Mouse (Mus musculus) right cerebral cortex, adult 2 months (tissue): ENCODE data around the gene Flt3l.
"Not testable (repeated sequence)": the region's sequence is repeated elsewhere in the genome, so short reads cannot be mapped to it uniquely, and the experiment has no call there.

Experiments
- DNase-seq, 2 experiments: peaks; one replicate each; pipeline ENCODE4 v3.0.0; 2021 to 2022; ENCODE audit warnings: low spot score in 2 of 2

Gene Flt3l

GRCm38 (mm10) chr7:45125144-45125600 is 11.1 kb downstream of the Flt3l start:
- no peak for DNase-seq

DNA sequence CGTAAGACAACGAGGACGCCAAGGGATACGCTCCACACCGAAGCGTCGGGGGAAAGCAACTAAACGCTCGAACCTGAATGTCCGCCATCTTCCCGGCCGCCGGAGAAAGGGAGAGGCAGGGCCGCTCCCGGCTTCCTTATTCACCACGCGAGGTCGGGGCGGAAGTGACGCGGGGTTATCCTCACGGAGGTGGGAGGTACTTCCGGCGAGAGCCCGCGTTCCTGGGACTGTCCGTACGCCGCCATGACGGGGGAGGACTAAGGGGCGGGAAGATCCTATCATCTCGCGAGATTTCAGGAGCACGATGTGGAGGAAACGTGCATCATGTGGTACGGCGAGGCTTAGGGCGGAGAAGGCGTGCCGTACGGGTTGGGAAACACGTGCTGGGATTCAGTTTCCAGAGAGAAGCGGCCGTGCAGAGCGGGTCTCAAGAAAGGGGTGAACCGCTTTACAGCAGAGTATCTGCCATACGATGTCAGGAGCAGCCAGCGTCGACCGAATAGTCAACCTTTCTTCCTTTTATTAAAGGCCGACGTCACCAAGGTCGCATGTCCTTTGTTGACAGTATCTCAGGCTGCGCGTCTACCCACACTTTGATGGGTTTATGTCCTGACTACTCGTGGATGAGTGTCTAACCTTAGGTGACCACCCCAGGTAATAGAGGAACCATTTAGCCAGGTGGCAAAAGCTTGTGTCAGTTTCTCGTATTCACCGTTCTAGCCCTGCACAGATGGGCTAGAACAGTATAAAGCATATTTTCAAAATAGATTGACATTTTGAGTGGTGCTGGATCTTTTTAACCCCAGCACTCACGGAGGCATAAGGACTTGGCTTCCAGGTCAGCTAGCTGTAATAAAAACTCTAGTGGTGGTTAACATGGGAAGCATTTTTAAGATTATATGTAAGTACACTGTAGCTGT is 11.7 kb downstream of the Flt3l start, which contains the start of gene Rps11:
TSS of gene Rps11 (minus strand) at position 216 of the 920 bp plus-strand sequence.
- DNase-seq, result peak; percentile 98 to 99

GRCm38 (mm10) chr7:45123186-45123570 is 13.1 kb downstream of the Flt3l start:
- no peak for DNase-seq

- DNase-seq, result no peak
Measured at GRCm38 (mm10) chr7:45122561-45123185, 13.6 kb downstream of the Flt3l start.

GRCm38 (mm10) chr7:45121966-45122365 is 14.3 kb downstream of the Flt3l start:
- DNase-seq, result no peak

DNA sequence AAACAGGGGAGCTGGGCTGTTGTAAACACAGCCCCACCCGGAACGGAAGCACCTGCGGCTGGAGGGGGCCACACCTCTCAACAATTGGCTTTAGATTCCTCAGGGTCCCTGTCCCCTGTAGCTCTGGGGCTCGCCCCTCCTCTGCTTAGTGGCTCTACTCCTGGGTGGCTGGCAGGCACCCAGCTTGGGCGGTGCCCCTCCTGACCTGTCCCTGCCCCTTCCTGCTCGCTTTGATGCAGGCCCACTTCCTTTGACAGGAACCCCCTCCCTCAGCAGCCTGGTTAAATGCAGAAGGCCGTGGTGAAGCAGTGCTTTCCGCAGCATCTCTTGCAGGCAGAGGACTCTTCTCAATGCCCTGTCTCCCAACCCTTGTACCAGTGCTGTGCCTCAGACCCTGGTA is 14.8 kb downstream of the Flt3l start:
- no peak for DNase-seq

GRCm38 (mm10) chr7:45119780-45120709 is 16.2 kb downstream of the Flt3l start:
- no peak for DNase-seq

GRCm38 (mm10) chr7:45118336-45118735 is 17.9 kb downstream of the Flt3l start:
- DNase-seq, result no peak

- no peak for DNase-seq
Measured at GRCm38 (mm10) chr7:45117566-45117965, 18.7 kb downstream of the Flt3l start.

- DNase-seq, result no peak
Measured at GRCm38 (mm10) chr7:45113476-45113875, 22.8 kb downstream of the Flt3l start.

- no peak for DNase-seq
Measured at GRCm38 (mm10) chr7:45112529-45112928, 23.7 kb downstream of the Flt3l start.

DNA sequence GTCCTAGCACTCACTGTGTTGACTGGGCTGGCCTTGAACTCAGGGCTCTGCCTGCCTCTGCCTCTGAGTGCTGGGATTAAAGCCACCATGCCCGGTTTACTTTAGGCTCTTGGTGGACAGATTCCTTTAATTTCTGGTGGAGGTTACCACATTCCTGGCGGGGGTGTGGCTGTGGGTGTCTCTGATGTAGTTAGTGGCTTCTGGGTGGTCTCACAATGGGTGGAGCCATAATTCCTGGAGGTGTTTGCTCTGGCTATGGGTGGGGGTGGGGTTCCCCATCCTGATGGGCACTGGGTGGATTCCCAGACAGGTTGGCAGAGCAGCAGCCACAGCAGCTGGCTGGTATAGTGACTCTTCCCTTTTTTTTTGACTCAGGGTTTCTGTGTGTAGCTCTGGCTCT is 24.3 kb downstream of the Flt3l start:
- no peak for DNase-seq

DNA sequence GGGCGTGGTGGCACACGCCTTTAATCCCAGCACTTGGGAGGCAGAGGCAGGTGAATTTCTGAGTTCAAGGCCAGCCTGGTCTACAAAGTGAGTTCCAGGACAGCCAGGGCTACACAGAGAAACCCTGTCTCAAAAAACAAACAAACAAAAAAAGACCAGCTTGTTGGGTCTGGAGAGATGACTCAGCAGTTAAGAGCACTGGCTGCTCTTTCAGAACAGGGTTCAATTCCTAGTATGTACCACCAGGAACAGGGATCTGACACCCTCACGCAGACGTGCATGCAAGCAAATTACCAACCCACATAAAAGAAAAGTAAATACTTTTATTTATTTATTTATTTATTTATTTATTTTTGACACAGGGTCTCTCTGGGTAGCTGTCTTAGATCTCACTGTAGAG is 26.1 kb downstream of the Flt3l start:
- DNase-seq, result not testable (repeated sequence)

DNA sequence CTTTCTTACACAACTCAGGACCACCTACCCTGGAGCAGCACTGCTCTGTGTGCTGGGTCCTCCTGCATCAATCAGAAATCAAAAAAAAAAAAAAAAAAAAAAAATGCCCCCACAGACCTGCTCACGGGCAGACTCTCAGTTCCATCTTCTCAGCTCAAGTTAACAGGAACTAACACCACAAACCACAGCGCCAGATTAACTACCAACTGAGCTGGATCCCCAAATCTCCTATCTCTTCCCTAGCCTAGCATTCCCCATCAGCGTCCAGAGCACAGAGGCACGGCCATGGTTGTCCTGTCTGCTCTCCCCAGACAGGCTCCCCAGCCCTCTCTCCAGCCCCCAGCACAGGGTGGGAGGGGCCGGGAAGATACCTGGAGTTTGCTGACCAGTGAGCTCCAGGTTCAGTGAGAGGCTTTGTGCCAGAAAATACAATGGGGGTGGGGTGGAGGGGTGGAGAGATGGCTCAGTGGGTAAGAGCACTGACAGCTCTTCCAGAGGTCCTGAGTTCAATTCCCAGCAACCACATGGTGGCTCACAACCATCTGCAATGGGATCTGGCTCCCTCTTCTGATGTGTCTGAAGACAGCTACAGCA is 29.1 kb downstream of the Flt3l start:
- DNase-seq, result no peak

GRCm38 (mm10) chr7:45106441-45106840 is 29.8 kb downstream of the Flt3l start:
- DNase-seq, result no peak

- no peak for DNase-seq
Measured at GRCm38 (mm10) chr7:45105491-45105890, 30.7 kb downstream of the Flt3l start.

- DNase-seq, result no peak
Measured at GRCm38 (mm10) chr7:45104941-45105340, 31.3 kb downstream of the Flt3l start.

DNA sequence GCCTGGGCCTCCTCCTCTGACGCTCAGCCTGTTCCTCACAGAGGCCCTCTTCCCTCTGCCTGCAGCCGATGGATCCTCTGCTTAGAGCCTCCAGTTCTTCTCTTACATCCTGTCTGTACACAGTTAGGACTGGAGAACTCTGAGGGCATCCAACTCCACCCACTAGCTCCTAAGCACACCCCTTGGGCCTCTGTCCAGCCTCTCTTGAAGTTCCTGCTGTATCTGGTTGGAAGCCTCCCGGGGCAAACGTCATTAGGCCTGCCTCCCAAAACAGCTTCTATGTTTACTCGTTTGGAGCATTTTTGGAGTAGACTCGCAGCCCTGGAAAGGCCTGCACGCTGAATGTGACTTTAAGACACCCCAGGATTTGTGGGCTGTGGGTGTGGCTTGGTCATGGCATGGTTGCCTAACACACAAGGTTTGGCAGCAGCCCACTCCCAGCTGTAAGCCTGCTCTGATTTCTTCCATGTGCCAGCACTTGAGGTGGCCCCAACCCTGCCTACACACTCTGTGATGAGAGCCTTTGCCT is 32.5 kb downstream of the Flt3l start, which contains the start of gene Fcgrt:
TSS of gene Fcgrt (minus strand) at position 200 of the 529 bp plus-strand sequence.
- DNase-seq, result peak in 1 of 2 experiments; percentile 45

GRCm38 (mm10) chr7:45102940-45103585 is 33.2 kb downstream of the Flt3l start:
- DNase-seq, result no peak

DNA sequence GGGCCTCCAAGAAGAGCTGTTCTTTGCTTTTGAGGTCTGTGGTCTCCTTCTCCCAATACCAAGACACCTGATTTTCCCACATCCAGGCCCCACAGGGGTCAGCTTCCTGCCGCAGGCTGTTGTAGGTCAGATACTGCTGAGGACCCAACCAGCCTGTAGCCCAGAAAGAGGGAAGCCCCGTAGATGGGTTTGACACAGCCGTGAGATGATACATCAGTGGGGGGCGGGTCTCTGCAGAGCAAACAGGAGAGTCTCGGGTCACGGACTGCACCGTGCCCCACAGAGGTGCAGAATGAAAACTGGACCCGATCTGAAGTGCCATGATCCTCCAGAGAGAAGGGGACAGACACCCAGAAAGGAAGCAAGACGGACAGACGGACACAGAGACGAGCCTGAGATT is 33.8 kb downstream of the Flt3l start:
- DNase-seq, result no peak
